Mouse (Mus musculus): ENCODE data around the gene Lrrc4c.

DNA sequence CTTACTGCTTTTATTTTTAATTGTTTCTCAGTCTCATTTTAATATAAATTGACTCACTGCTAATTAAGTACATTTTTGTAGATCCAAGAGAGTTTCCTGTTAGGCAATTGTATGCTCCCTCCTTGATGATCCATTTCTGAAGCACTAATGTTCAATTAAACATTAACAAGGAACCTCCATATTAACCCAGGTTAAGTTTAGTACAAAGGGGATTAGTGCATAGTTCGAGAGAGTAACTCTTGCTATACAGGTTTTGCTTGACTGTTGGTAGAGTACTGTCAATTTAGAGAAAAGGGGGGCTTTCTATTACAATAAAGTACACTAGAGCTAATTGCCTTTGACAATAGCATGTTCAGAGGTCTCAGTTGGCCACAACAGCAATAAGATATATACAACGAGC is 84.5 kb downstream of the Lrrc4c start:
- TF ChIP-seq CTCF (IDR thresholded peaks at IDR 0.05; ENCODE audit: borderline replicate concordance, extremely low read depth, insufficient read depth, insufficient read length), result no peak
- TF ChIP-seq POLR2A (IDR thresholded peaks at IDR 0.05; ENCODE audit: borderline replicate concordance, extremely low read depth, insufficient read depth, insufficient read length, poor library complexity, severe bottlenecking), result no peak
